Mouse (Mus musculus): ENCODE results near the gene Raver1. TPM values are rescaled to one million over a fixed set of nuclear protein-coding genes. Genes with fewer than 3 reads are reported as not detected.

The Raver1 gene
- polyA plus RNA-seq, 1 experiment from 2014 or later = 49.6 TPM

DNA sequence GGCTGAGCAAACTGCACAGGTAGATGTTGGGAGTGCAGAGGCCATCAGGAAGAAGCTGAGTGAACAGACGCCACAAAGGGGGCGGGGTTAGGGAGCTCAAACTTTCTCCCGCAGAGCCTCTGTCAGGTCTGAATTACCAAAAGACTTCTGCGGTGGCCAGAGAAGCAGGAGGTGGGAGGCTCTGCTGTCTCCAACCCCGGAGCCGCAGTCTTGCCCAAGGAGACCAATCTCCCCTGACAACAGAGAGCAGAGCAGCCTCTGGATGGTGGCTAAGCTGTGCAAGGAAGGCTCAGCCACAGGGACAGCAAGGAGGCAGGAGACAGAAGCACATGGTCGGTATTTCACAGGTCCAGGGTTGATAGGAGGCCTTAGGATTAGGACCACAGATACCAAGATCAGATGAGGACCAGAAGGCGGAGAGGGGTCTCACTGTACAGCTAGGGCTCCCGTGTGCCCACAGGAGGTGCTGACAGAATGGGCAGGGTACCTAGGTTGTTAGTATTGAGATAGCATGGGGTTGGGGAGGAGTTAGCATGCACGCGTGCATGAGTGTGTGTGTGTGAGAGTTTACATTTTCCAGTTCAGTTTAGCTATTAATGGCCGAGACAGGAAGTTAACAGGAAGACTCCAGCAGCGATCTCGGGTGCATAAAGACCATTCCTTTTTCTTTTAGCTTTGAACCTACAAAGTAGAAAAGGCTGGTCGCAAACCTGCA lies 8.8 kb upstream of the Raver1 start:
- H3K36me3 ChIP-seq = peaks cover 3% of the 10 kb centered on the region; the same call in 1 of the 2 replicates
- H3K4me1 ChIP-seq = peaks cover 6% of the 10 kb centered on the region
- H3K9ac ChIP-seq = no peak overlapping the region
- no peaks in the 10 kb centered on the region for H3K27me3 ChIP-seq
- ATAC-seq (ENCODE audit: insufficient number of reproducible peaks, low FRiP score, low TSS enrichment, low read depth) = no peak
- 50% methylated on average over 15 of the region's 15 CpGs for WGBS
- H3K27ac ChIP-seq = no peak overlapping the region
- no peak overlapping the region for H3K4me3 ChIP-seq
- H3K9me3 ChIP-seq = no peaks in the 10 kb centered on the region
- H3K4me2 ChIP-seq = no peak overlapping the region

DNA sequence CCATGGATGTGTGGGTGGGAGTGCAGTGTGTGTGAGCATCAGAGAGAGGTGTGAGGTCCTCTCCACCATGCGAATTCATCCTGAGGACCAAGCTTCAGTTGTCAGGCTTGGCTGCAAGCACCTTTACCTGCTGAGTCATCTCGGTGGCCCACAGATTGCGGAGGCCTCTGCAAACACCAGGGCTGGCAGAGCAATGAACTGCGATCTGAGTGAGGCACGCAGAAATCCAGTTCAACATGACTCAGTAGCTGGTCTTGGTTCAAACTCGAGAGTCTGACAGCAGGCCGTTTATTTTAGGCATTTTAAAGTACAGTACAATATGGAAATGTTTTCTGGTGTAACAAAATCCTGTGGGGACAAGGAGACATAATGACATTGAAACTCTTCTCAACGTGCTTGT lies 6.0 kb upstream of the Raver1 start:
- no peak overlapping the region for H3K4me2 ChIP-seq
- no peak overlapping the region for H3K4me3 ChIP-seq
- WGBS = 77% methylated on average over 8 of the region's 8 CpGs
- H3K27me3 ChIP-seq = no peaks in the 10 kb centered on the region
- no peak overlapping the region for H3K9ac ChIP-seq
- no peaks in the 10 kb centered on the region for H3K9me3 ChIP-seq
- no peak for ATAC-seq (ENCODE audit: insufficient number of reproducible peaks, low FRiP score, low TSS enrichment, low read depth)
- peaks cover 6% of the 10 kb centered on the region for H3K4me1 ChIP-seq
- H3K36me3 ChIP-seq = no peaks in the 10 kb centered on the region
- H3K27ac ChIP-seq = no peak overlapping the region

GRCm38 (mm10) chr9:21095958-21096357 lies 4.2 kb upstream of the Raver1 start:
- 91% methylated on average over 4 of the region's 4 CpGs for WGBS
- H3K4me3 ChIP-seq = no peak overlapping the region

DNA sequence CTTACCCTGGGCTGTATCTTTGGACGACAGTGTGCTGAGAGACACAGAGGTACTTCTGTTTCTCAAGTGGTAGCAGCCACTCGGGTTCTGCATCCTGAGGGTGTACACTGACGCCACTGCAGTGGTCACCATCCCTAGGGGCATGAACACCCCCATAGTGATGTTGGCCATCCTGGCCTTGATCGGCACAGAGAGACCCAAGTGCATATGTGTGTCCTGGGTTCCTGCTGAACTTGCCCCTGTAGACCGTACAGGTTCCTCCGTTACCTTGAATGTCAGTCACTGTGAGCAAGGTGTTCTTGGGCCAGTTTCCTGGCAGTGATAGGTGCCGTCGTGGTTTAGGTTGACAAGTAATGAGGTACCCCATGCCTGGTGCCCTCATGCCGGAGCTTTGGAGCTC lies 1.6 kb upstream of the Raver1 start:
- no peak overlapping the region for H3K4me2 ChIP-seq
- no peaks in the 10 kb centered on the region for H3K27me3 ChIP-seq
- peaks cover 13% of the 10 kb centered on the region for H3K4me1 ChIP-seq
- peaks cover 17% of the 10 kb centered on the region for H3K36me3 ChIP-seq
- no peak overlapping the region for H3K4me3 ChIP-seq
- 94% methylated on average over 9 of the region's 9 CpGs for WGBS
- no peak overlapping the region for H3K27ac ChIP-seq
- no peak for ATAC-seq (ENCODE audit: insufficient number of reproducible peaks, low FRiP score, low TSS enrichment, low read depth)
- H3K9ac ChIP-seq = no peak overlapping the region
- H3K9me3 ChIP-seq = no peaks in the 10 kb centered on the region

More at GRCm38 (mm10) chr9:21095958-21096357, 4.2 kb upstream of the Raver1 start:
- Histone ChIP-seq H3K27me3 (no peaks in the 10 kb centered on the region), H3K9me3 (no peaks in the 10 kb centered on the region), H3K27ac (no peak overlapping the region), H3K4me2 (no peak overlapping the region), H3K36me3 (no peaks in the 10 kb centered on the region), H3K9ac (no peak overlapping the region), H3K4me1 (peaks cover 7% of the 10 kb centered on the region)
- ATAC-seq (ENCODE audit: insufficient number of reproducible peaks, low FRiP score, low TSS enrichment, low read depth) = no peak

DNA sequence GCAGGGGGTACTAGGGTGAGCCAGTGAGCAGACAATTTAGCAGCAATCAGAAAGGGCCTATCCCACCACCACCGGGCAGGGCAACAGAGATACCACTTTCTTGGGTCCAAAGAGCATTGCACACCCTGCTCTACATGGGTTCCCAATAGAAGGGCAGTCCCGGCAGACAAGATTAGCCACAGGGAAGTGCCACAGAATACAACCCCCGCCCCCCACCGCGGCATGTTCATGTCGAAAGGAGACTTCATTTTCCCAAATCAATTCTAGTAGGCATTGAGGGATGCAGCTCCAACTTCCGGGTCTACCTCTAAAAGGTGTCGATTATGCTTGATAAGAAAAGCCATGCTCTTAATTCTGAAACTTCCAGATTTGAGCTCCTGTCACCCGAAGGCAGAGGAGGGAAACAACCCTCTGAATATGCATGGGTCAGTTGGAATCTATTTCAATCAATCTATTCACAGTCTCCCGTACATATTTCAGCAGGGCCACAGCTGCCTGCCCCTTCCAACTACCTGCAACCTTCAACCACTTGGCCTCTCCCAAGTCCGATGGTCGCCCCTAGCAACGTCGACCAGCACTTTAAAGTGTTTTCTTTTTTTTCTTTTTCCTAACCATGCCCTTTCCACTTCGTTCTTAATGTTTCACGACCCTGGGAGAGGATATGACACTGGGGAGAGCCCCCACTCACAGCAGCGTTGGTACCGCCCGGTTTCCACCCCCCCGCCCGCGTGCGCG lies 669 bp downstream of the Raver1 start:
- 5% methylated on average over 24 of the region's 24 CpGs for WGBS
- H3K4me1 ChIP-seq = peaks cover 13% of the 10 kb centered on the region
- H3K36me3 ChIP-seq = peaks cover 40% of the 10 kb centered on the region
- H3K9me3 ChIP-seq = no peaks in the 10 kb centered on the region
- H3K27ac ChIP-seq = peak overlapping the region; percentile 95
- H3K4me3 ChIP-seq = peak overlapping the region; percentile 67
- H3K27me3 ChIP-seq = no peaks in the 10 kb centered on the region
- H3K4me2 ChIP-seq = peak overlapping the region; percentile 71
- H3K9ac ChIP-seq = peak overlapping the region; percentile 90
- ATAC-seq (ENCODE audit: insufficient number of reproducible peaks, low FRiP score, low TSS enrichment, low read depth) = no peak

DNA sequence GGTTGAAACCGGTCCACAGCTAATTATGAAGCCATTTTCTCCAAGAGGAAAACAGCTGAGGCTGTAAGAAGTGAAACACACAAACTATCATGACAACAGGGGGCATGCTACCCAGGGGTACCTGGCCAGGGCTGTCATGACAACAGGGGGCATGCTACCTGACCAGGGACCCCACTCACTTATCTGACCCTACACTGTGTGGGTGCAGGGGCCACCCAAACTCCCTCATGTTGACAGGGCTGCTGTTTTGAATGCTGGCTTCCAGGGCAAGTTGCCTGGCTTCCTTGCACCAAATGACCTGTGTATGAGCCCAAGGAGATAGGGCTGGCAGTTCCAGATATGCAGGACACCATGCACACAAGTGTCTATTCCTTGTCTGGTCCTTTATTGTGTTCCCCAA lies 1.3 kb downstream of the Raver1 start:
- Histone ChIP-seq H3K4me2 (peak overlapping the region; percentile 71), H3K27ac (no peak overlapping the region), H3K36me3 (peaks cover 46% of the 10 kb centered on the region), H3K4me1 (peaks cover 13% of the 10 kb centered on the region), H3K9ac (peak overlapping the region; percentile 90), H3K27me3 (no peaks in the 10 kb centered on the region), H3K4me3 (peak overlapping the region; percentile 67), H3K9me3 (no peaks in the 10 kb centered on the region)
- WGBS = 86% methylated on average over 1 of the region's 1 CpGs
- ATAC-seq (ENCODE audit: insufficient number of reproducible peaks, low FRiP score, low TSS enrichment, low read depth) = no peak

DNA sequence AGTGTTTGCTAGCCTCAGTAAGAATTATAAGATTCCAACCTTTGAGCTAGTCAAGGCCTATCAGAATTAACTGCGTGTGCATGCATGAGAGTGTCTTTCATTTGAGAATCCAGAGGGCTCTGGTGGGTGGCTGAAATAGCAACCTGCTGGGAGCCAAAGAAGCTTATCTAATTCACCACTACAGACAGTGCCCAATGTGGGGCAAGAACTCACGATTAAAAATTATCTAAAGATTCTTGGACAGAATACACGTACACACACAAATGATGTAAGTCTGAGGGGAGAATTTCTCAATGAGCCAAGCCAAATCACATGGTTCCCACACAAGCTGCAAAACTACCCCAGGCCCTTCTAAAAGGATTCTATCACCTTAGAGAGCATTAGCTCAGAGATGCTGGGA lies 8.5 kb downstream of the Raver1 start:
- WGBS = 90% methylated on average over 3 of the region's 3 CpGs
- Histone ChIP-seq H3K9me3 (no peaks in the 10 kb centered on the region), H3K4me2 (no peak overlapping the region), H3K36me3 (peaks cover 96% of the 10 kb centered on the region), H3K4me3 (no peak overlapping the region), H3K27me3 (no peaks in the 10 kb centered on the region), H3K27ac (no peak overlapping the region), H3K9ac (no peak overlapping the region), H3K4me1 (no peaks in the 10 kb centered on the region)
- no peak for ATAC-seq (ENCODE audit: insufficient number of reproducible peaks, low FRiP score, low TSS enrichment, low read depth)

- H3K4me2 ChIP-seq = no peak overlapping the region
- no peaks in the 10 kb centered on the region for H3K4me1 ChIP-seq
- 91% methylated on average over 9 of the region's 9 CpGs for WGBS
- H3K27ac ChIP-seq = no peak overlapping the region
- H3K4me3 ChIP-seq = no peak overlapping the region
- H3K9ac ChIP-seq = no peak overlapping the region
- no peaks in the 10 kb centered on the region for H3K9me3 ChIP-seq
- ATAC-seq (ENCODE audit: insufficient number of reproducible peaks, low FRiP score, low TSS enrichment, low read depth) = no peak
- no peaks in the 10 kb centered on the region for H3K27me3 ChIP-seq
- H3K36me3 ChIP-seq = peaks cover 96% of the 10 kb centered on the region
These were observed 10.7 kb downstream of the Raver1 start for GRCm38 (mm10) chr9:21081127-21081526.

GRCm38 (mm10) chr9:21075625-21076024 lies 16.2 kb downstream of the Raver1 start:
- ATAC-seq (ENCODE audit: insufficient number of reproducible peaks, low FRiP score, low TSS enrichment, low read depth) = no peak
- WGBS = 92% methylated on average over 3 of the region's 3 CpGs
- peaks cover 61% of the 10 kb centered on the region for H3K36me3 ChIP-seq

DNA sequence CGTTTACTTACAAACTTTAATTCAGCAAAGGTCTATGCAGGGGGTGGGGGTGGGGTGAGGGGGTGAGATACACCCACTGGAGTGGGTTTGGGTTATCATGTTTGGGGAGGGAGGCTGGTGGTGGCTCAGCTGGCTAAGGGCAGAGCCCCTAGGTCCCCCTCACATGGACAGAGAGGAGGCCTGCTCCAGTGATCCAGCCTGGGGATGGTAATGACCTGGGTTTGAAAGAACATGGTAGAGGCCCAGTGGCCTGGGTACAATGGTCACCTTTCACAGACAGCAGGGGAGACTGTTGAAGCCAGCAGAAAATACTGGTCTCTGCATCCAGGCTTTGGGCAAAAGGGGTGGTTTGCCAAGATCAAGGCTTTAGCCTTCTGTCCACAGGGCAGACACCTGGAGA lies 17.6 kb downstream of the Raver1 start:
- Histone ChIP-seq H3K9me3 (no peaks in the 10 kb centered on the region), H3K27ac (peak overlapping the region; percentile 74; the same call in 1 of the 2 replicates), H3K4me3 (no peak overlapping the region), H3K36me3 (peaks cover 48% of the 10 kb centered on the region), H3K27me3 (no peaks in the 10 kb centered on the region), H3K4me2 (peak overlapping the region; percentile 87; the same call in 1 of the 2 replicates), H3K9ac (no peak overlapping the region), H3K4me1 (peaks cover 16% of the 10 kb centered on the region)
- ATAC-seq (ENCODE audit: insufficient number of reproducible peaks, low FRiP score, low TSS enrichment, low read depth) = no peak
- WGBS = 74% methylated on average over 1 of the region's 1 CpGs

More at GRCm38 (mm10) chr9:21075625-21076024, 16.2 kb downstream of the Raver1 start:
- Histone ChIP-seq H3K4me1 (peaks cover 16% of the 10 kb centered on the region), H3K27me3 (no peaks in the 10 kb centered on the region), H3K4me3 (no peak overlapping the region), H3K27ac (no peak overlapping the region), H3K4me2 (no peak overlapping the region), H3K9ac (no peak overlapping the region), H3K9me3 (no peaks in the 10 kb centered on the region)

- Histone ChIP-seq H3K36me3 (peaks cover 43% of the 10 kb centered on the region), H3K27me3 (no peaks in the 10 kb centered on the region), H3K4me2 (peak within 1 kb of the TSS; percentile 87), H3K27ac (peak within 1 kb of the TSS; percentile 74), H3K9ac (peak within 1 kb of the TSS; percentile 83), H3K4me3 (peak within 1 kb of the TSS; percentile 89), H3K4me1 (peaks cover 16% of the 10 kb centered on the region), H3K9me3 (no peaks in the 10 kb centered on the region)
- 2% methylated on average over 58 of the region's 58 CpGs for WGBS
- peak; percentile 81 for ATAC-seq (ENCODE audit: insufficient number of reproducible peaks, low FRiP score, low TSS enrichment, low read depth)
These were observed 18.6 kb downstream of the Raver1 start, which contains the start of the genes Gm49373 and Fdx1l for GRCm38 (mm10) chr9:21073044-21073840. Gene Gm49373 (minus strand): TSS chr9:21073096. Gene Fdx1l (minus strand): TSS chr9:21073614.
